Mouse (Mus musculus) bone marrow macrophage, adult 2 months (primary cell): ENCODE data around the gene Fam43a.

Experiments
- CTCF ChIP-seq: IDR thresholded peaks from 2 replicates; pipeline ENCODE4 v1.5.1; 2012; ENCODE audit warnings: low read depth, mild to moderate bottlenecking, low read length, moderate library complexity
- POLR2A ChIP-seq: IDR thresholded peaks from 2 replicates; pipeline ENCODE4 v1.6.1; 2012; ENCODE audit warnings: mild to moderate bottlenecking, low read depth, low read length, borderline replicate concordance

DNA sequence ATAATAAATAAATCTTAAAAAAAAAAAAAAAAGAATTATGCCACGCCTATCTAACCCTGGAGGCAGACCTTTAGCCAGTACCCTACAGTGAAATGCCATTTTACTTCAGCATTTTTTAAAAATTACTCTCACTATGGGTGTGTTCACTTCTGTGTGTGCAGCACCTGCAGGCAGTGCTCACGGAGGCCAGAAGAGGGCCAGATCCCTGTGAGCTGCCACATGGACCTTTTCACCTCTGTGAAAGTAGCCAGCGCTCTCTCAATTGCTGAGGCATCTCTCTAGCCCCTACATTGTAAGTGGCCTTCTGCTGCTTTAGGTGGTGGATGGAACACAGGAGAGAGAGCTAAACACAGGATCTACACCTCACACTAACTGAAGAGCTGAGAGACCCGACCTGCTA is 29.4 kb upstream of the Fam43a start:
- TF ChIP-seq CTCF, result no peak
- no peak for TF ChIP-seq POLR2A
